Mouse (Mus musculus) neural tube, embryonic 12.5 days (tissue): ENCODE data around the gene Tepsin. TPM values are rescaled to one million over a fixed set of nuclear protein-coding genes. Genes with fewer than 3 reads are reported as not detected.

Experiments
- ATAC-seq: fragments of 200-750 bp; cut with Nextera tagmentation; 2 replicates; pipeline ENCODE4 v1.8.0; 2017; ENCODE audit warnings: low read depth, mild to moderate bottlenecking, moderate TSS enrichment, moderate library complexity; ENCODE audit not compliant: low FRiP score
- H3K27ac ChIP-seq: fragments of 300-500 bp; sonication (generic); 2 replicates; pipeline ENCODE4 v1.5.1; 2016
- H3K27me3 ChIP-seq: fragments of 300-500 bp; sonication (generic); replicated peaks from 2 replicates; pipeline ENCODE4 v1.6.1; 2016; ENCODE audit warnings: mild to moderate bottlenecking
- H3K36me3 ChIP-seq: fragments of 300-500 bp; sonication (generic); 2 replicates; pipeline ENCODE4 v1.6.1; 2016; ENCODE audit warnings: mild to moderate bottlenecking
- H3K4me1 ChIP-seq: fragments of 300-500 bp; sonication (generic); 2 replicates; pipeline ENCODE4 v1.6.1; 2016
- H3K4me2 ChIP-seq: fragments of 300-500 bp; sonication (generic); replicated peaks from 2 replicates; pipeline ENCODE4 v1.6.1; 2016; ENCODE audit warnings: mild to moderate bottlenecking
- H3K4me3 ChIP-seq: fragments of 300-500 bp; sonication (generic); 2 replicates; pipeline ENCODE4 v1.5.1; 2016
- H3K9ac ChIP-seq: fragments of 300-500 bp; sonication (generic); 2 replicates; pipeline ENCODE4 v1.6.1; 2016; ENCODE audit warnings: mild to moderate bottlenecking
- H3K9me3 ChIP-seq: fragments of 300-500 bp; sonication (generic); 2 replicates; pipeline ENCODE4 v1.6.1; 2016; ENCODE audit warnings: mild to moderate bottlenecking
- WGBS: fragments of 180-500 bp; shearing (Covaris S2); methylation state at CpG from one replicate; pipeline ENCODE4 v1.1.7; 2016; 5-methylcytosine and 5-hydroxymethylcytosine counted together
- polyA plus RNA-seq: library from polyadenylated mRNA; unstranded; fragments of >200 nt; fragmentation: Nextera tagmentation; extraction: Ambion mirVana; gene quantifications from 2 replicates; pipeline ENCODE4 v1.2.1, GENCODE M21; 2016

The Tepsin gene
- polyA plus RNA-seq: 24.1 and 24.5 TPM in 2 replicates

GRCm38 (mm10) chr11:120098588-120099511, at the start of gene Tepsin, which contains the start of gene Ndufaf8:
Gene Tepsin, minus strand, starts transcription at chr11:120098731.
Gene Ndufaf8, plus strand, starts transcription at chr11:120098928.
- H3K27ac ChIP-seq: peak within 1 kb of the TSS; percentile 88
- H3K4me3 ChIP-seq: peak within 1 kb of the TSS; percentile 80
- H3K4me1 ChIP-seq: peaks cover 21% of the 10 kb centered on the region
- H3K36me3 ChIP-seq: peaks cover 27% of the 10 kb centered on the region
- H3K27me3 ChIP-seq: no peaks in the 10 kb centered on the region
- H3K4me2 ChIP-seq: peak within 1 kb of the TSS; percentile 86
- H3K9me3 ChIP-seq: no peaks in the 10 kb centered on the region
- peak within 1 kb of the TSS; percentile 83 for H3K9ac ChIP-seq
- WGBS: under 1% methylated on average over 77 of the region's 77 CpGs
- ATAC-seq: peak; percentile 96

GRCm38 (mm10) chr11:120143708-120144497, 45.4 kb upstream of the Tepsin start:
- Histone ChIP-seq H3K9me3 (no peaks in the 10 kb centered on the region), H3K4me2 (no peak overlapping the region), H3K27me3 (no peaks in the 10 kb centered on the region), H3K4me1 (peaks cover 14% of the 10 kb centered on the region), H3K27ac (no peak overlapping the region), H3K4me3 (no peak overlapping the region), H3K36me3 (peaks cover 10% of the 10 kb centered on the region), H3K9ac (no peak overlapping the region)
- no peak for ATAC-seq
- WGBS: 79% methylated on average over 13 of the region's 13 CpGs

- Histone ChIP-seq H3K4me3 (no peak overlapping the region), H3K9me3 (no peaks in the 10 kb centered on the region), H3K4me1 (peaks cover 12% of the 10 kb centered on the region; the same call in 1 of the 2 replicates), H3K27ac (no peak overlapping the region), H3K9ac (no peak overlapping the region), H3K36me3 (peaks cover 10% of the 10 kb centered on the region), H3K4me2 (no peak overlapping the region), H3K27me3 (no peaks in the 10 kb centered on the region)
- ATAC-seq: no peak
- WGBS: 78% methylated on average over 3 of the region's 3 CpGs
Observed at GRCm38 (mm10) chr11:120142601-120143051, 44.1 kb upstream of the Tepsin start.

- WGBS: 75% methylated on average over 6 of the region's 6 CpGs
- Histone ChIP-seq H3K4me1 (peaks cover 12% of the 10 kb centered on the region; the same call in 1 of the 2 replicates), H3K27me3 (no peaks in the 10 kb centered on the region), H3K4me3 (no peak overlapping the region), H3K9ac (no peak overlapping the region), H3K27ac (no peak overlapping the region), H3K4me2 (no peak overlapping the region), H3K9me3 (no peaks in the 10 kb centered on the region), H3K36me3 (peaks cover 5% of the 10 kb centered on the region)
- no peak for ATAC-seq
Observed at GRCm38 (mm10) chr11:120140255-120140654, 41.7 kb upstream of the Tepsin start.

- no peaks in the 10 kb centered on the region for H3K9me3 ChIP-seq
- ATAC-seq: no peak
- H3K27ac ChIP-seq: no peak overlapping the region
- no peak overlapping the region for H3K9ac ChIP-seq
- no peak overlapping the region for H3K4me2 ChIP-seq
- WGBS: 89% methylated on average over 10 of the region's 10 CpGs
- H3K36me3 ChIP-seq: peaks cover 12% of the 10 kb centered on the region
- peaks cover 8% of the 10 kb centered on the region; the same call in 1 of the 2 replicates for H3K4me1 ChIP-seq
- no peaks in the 10 kb centered on the region for H3K27me3 ChIP-seq
- no peak overlapping the region for H3K4me3 ChIP-seq
Observed at GRCm38 (mm10) chr11:120139309-120139731, 40.8 kb upstream of the Tepsin start.

GRCm38 (mm10) chr11:120137625-120138004, 39.1 kb upstream of the Tepsin start:
- Histone ChIP-seq H3K4me3 (no peak overlapping the region), H3K27ac (no peak overlapping the region), H3K27me3 (no peaks in the 10 kb centered on the region), H3K9ac (no peak overlapping the region), H3K9me3 (no peaks in the 10 kb centered on the region), H3K36me3 (peaks cover 23% of the 10 kb centered on the region), H3K4me1 (no peaks in the 10 kb centered on the region), H3K4me2 (no peak overlapping the region)
- 68% methylated on average over 5 of the region's 5 CpGs for WGBS
- no peak for ATAC-seq

GRCm38 (mm10) chr11:120136796-120137624, 38.5 kb upstream of the Tepsin start:
- H3K4me1 ChIP-seq: no peaks in the 10 kb centered on the region
- H3K36me3 ChIP-seq: peaks cover 28% of the 10 kb centered on the region
- H3K9ac ChIP-seq: no peak overlapping the region
- no peaks in the 10 kb centered on the region for H3K27me3 ChIP-seq
- H3K4me2 ChIP-seq: no peak overlapping the region
- ATAC-seq: no peak
- no peaks in the 10 kb centered on the region for H3K9me3 ChIP-seq
- WGBS: 64% methylated on average over 23 of the region's 23 CpGs
- no peak overlapping the region for H3K4me3 ChIP-seq
- no peak overlapping the region for H3K27ac ChIP-seq

- Histone ChIP-seq H3K4me2 (no peak overlapping the region), H3K4me3 (no peak overlapping the region), H3K4me1 (no peaks in the 10 kb centered on the region), H3K9ac (no peak overlapping the region), H3K27me3 (no peaks in the 10 kb centered on the region), H3K27ac (no peak overlapping the region), H3K9me3 (no peaks in the 10 kb centered on the region), H3K36me3 (peaks cover 36% of the 10 kb centered on the region)
- WGBS: 81% methylated on average over 8 of the region's 8 CpGs
- no peak for ATAC-seq
Observed at GRCm38 (mm10) chr11:120136195-120136594, 37.7 kb upstream of the Tepsin start.

GRCm38 (mm10) chr11:120134847-120135530, 36.5 kb upstream of the Tepsin start:
- Histone ChIP-seq H3K9me3 (no peaks in the 10 kb centered on the region), H3K4me3 (no peak overlapping the region), H3K27me3 (no peaks in the 10 kb centered on the region), H3K9ac (no peak overlapping the region), H3K36me3 (peaks cover 41% of the 10 kb centered on the region), H3K27ac (no peak overlapping the region), H3K4me2 (no peak overlapping the region), H3K4me1 (no peaks in the 10 kb centered on the region)
- 93% methylated on average over 9 of the region's 9 CpGs for WGBS
- ATAC-seq: no peak

GRCm38 (mm10) chr11:120134148-120134547, 35.6 kb upstream of the Tepsin start:
- no peak overlapping the region for H3K9ac ChIP-seq
- peaks cover 47% of the 10 kb centered on the region for H3K36me3 ChIP-seq
- H3K4me2 ChIP-seq: no peak overlapping the region
- no peak overlapping the region for H3K4me3 ChIP-seq
- H3K9me3 ChIP-seq: no peaks in the 10 kb centered on the region
- no peaks in the 10 kb centered on the region for H3K27me3 ChIP-seq
- no peaks in the 10 kb centered on the region; the same call in 1 of the 2 replicates for H3K4me1 ChIP-seq
- ATAC-seq: no peak
- H3K27ac ChIP-seq: no peak overlapping the region
- 94% methylated on average over 5 of the region's 5 CpGs for WGBS

- 83% methylated on average over 7 of the region's 7 CpGs for WGBS
- Histone ChIP-seq H3K9ac (no peak overlapping the region), H3K36me3 (peaks cover 72% of the 10 kb centered on the region), H3K9me3 (no peaks in the 10 kb centered on the region), H3K4me1 (no peaks in the 10 kb centered on the region; the same call in 1 of the 2 replicates), H3K27me3 (no peaks in the 10 kb centered on the region), H3K4me3 (no peak overlapping the region), H3K27ac (no peak overlapping the region), H3K4me2 (no peak overlapping the region)
- ATAC-seq: no peak
Observed at GRCm38 (mm10) chr11:120129281-120129680, 30.8 kb upstream of the Tepsin start.
